Mouse (Mus musculus) midbrain, embryonic 16.5 days (tissue): Measurements from ENCODE around the gene Magohb. TPM values are rescaled to one million over a fixed set of nuclear protein-coding genes. Genes with fewer than 3 reads are reported as not detected.
"Not testable (repeated sequence)": the region's sequence is repeated elsewhere in the genome, so short reads cannot be mapped to it uniquely, and the experiment has no call there.

Experiments
- ATAC-seq: fragments of 200-750 bp; cut with Nextera tagmentation; 2 replicates; pipeline ENCODE4 v1.8.0; 2017; ENCODE audit warnings: moderate TSS enrichment
- H3K27ac ChIP-seq: fragments of 300-500 bp; sonication (generic); 2 replicates; pipeline ENCODE4 v1.5.1; 2014; ENCODE audit warnings: mild to moderate bottlenecking, low read length, mixed read lengths
- H3K27me3 ChIP-seq: fragments of 300-500 bp; sonication (generic); 2 replicates; pipeline ENCODE4 v1.6.1; 2014; ENCODE audit warnings: low read depth, low read length, mixed read lengths; ENCODE audit not compliant: control insufficient read depth, insufficient read depth
- H3K36me3 ChIP-seq: fragments of 300-500 bp; sonication (generic); 2 replicates; pipeline ENCODE4 v1.6.1; 2014; ENCODE audit warnings: mild to moderate bottlenecking, low read length, moderate library complexity, mixed read lengths; ENCODE audit not compliant: control insufficient read depth, insufficient read depth
- H3K4me1 ChIP-seq: fragments of 300-500 bp; sonication (generic); 2 replicates; pipeline ENCODE4 v1.6.1; 2014; ENCODE audit warnings: mild to moderate bottlenecking, low read length, mixed read lengths; ENCODE audit not compliant: control insufficient read depth, insufficient read depth
- H3K4me2 ChIP-seq: fragments of 300-500 bp; sonication (generic); 2 replicates; pipeline ENCODE4 v1.6.1; 2014; ENCODE audit warnings: mild to moderate bottlenecking, low read length, mixed read lengths
- H3K4me3 ChIP-seq: fragments of 300-500 bp; sonication (generic); 2 replicates; pipeline ENCODE4 v1.5.1; 2014; ENCODE audit warnings: low read depth, mild to moderate bottlenecking, low read length, moderate library complexity, mixed read lengths
- H3K9ac ChIP-seq: fragments of 300-500 bp; sonication (generic); 2 replicates; pipeline ENCODE4 v1.6.1; 2014; ENCODE audit warnings: low read depth, low read length, mixed read lengths
- H3K9me3 ChIP-seq: fragments of 300-500 bp; sonication (generic); replicated peaks from 2 replicates; pipeline ENCODE4 v1.6.1; 2014; ENCODE audit warnings: mild to moderate bottlenecking, low read length, mixed read lengths; ENCODE audit not compliant: control insufficient read depth, poor library complexity, severe bottlenecking
- WGBS: fragments of 180-500 bp; shearing (Covaris S2); extraction: QIAGEN DNeasy Blood & Tissue Kit; methylation state at CpG from one replicate; pipeline ENCODE4 v1.1.7; 2014; 5-methylcytosine and 5-hydroxymethylcytosine counted together
- polyA plus RNA-seq: library from polyadenylated mRNA; unstranded; fragments of >200 nt; fragmentation: Nextera tagmentation; extraction: Ambion mirVana; gene quantifications from 2 replicates; pipeline ENCODE4 v1.2.1, GENCODE M21; 2015

Gene Magohb
- polyA plus RNA-seq, 1 experiment from 2014 or later = 34.7 TPM

DNA sequence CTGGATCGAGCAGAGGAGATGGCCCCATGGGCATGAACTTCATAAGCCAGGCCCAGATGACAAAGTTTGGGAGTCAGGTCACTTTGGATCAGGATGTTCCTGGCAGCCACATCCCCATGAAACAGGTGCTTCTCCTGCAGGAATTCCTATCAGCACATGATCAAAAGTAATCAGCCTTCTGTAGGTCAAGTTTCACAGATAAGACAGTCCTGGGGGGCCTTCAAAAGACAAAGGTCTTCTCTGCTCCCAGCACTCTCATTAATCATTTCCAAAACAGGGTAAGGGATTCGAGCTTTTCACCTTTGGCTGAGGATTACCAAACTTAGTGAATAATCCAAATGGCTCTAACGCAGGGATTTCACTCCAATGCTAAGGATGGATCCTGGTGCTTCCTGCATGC, 11.7 kb upstream of the Magohb start:
- 65% methylated on average over 3 of the region's 3 CpGs for WGBS
- ATAC-seq = no peak
- Histone ChIP-seq H3K9me3 (no peaks in the 10 kb centered on the region), H3K27ac (no peak overlapping the region), H3K4me3 (no peak overlapping the region), H3K4me2 (no peak overlapping the region), H3K4me1 (no peaks in the 10 kb centered on the region), H3K36me3 (no peaks in the 10 kb centered on the region), H3K27me3 (no peaks in the 10 kb centered on the region), H3K9ac (no peak overlapping the region)

DNA sequence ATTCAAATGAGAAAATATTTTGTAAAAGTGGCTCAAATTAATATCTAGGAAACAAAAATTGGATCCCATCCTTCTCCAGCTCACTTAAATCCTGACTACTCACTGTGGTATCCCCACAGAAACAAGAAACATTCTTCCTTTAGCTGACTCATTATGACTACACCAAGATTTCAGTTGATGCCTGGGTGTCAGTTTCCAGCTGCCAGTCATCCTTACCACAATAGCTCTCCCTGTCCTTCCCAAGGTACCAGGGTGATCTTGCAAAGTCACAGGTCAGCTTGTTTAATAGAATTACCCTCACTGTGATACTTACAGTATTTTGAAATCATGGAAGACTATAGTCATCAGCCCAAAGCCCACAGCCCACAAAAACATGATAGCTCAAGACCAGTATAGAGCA, 5.5 kb upstream of the Magohb start:
- H3K27me3 ChIP-seq = no peaks in the 10 kb centered on the region
- no peak overlapping the region for H3K4me3 ChIP-seq
- ATAC-seq = no peak
- no peaks in the 10 kb centered on the region for H3K4me1 ChIP-seq
- no peak overlapping the region for H3K27ac ChIP-seq
- no peak overlapping the region for H3K4me2 ChIP-seq
- H3K9me3 ChIP-seq = no peaks in the 10 kb centered on the region
- no peaks in the 10 kb centered on the region for H3K36me3 ChIP-seq
- H3K9ac ChIP-seq = no peak overlapping the region

DNA sequence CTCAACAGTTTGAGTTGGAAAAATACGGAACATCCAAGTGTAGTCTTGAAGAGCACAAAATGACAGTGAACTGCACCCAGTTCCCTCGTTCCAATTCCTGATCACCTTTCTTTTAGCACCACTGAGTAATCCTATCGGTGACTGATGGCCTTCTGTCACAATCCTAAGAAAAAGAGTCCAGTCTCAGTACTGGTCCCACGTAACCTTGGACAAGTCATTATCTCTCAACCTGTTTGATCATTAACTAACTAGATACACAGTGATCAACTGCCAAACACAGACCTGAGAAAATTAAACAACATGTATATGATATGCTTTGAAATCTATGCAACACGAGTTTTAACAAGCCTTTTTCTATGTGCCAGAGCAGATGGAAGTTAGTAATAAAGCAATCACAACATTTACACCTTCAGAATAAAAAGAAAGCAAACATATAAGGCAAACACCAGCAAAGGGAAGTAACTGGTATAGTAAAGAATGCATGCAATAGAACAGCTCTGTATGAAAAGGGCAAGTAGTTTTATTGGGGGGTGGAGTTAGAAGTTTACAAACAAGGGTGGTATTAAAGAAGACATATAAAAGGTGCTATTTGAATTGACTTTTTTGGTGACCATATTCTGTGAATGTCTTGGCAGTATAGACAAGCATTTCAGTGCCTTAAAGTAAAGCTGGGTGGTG, 1.5 kb upstream of the Magohb start:
- no peaks in the 10 kb centered on the region for H3K27me3 ChIP-seq
- no peak overlapping the region for H3K4me3 ChIP-seq
- H3K4me1 ChIP-seq = peaks cover 12% of the 10 kb centered on the region
- no peak overlapping the region for H3K4me2 ChIP-seq
- H3K9me3 ChIP-seq = no peaks in the 10 kb centered on the region
- no peak overlapping the region for H3K9ac ChIP-seq
- no peaks in the 10 kb centered on the region for H3K36me3 ChIP-seq
- ATAC-seq = no peak
- no peak overlapping the region for H3K27ac ChIP-seq
- WGBS = 87% methylated on average over 5 of the region's 5 CpGs

DNA sequence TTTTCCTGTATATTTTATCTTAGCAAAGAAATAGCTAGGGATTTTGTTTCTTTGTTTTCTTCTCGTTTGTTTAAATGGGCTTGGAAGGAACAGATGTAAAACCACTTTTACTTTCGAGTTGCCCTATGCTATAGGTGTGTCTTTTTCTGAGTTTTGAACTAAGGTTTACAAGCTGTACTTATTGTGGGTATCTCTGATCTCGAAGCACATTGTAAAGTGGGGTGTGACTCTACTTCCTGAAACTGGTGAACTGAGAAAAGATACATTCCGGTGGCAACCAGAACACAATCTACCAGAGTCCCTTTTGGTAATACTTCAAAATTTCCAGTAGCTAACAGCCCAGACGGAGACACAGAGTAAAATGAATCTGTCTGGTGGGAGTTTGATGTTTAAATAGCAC, 872 bp upstream of the Magohb start:
- WGBS = 96% methylated on average over 5 of the region's 5 CpGs
- Histone ChIP-seq H3K9me3 (no peaks in the 10 kb centered on the region), H3K4me1 (peaks cover 12% of the 10 kb centered on the region), H3K27ac (no peak overlapping the region), H3K36me3 (no peaks in the 10 kb centered on the region), H3K27me3 (no peaks in the 10 kb centered on the region), H3K4me3 (no peak overlapping the region; the same call in 1 of the 2 replicates), H3K4me2 (no peak overlapping the region; the same call in 1 of the 2 replicates), H3K9ac (no peak overlapping the region)
- 0 out of 2 replicates have a peak, but pooled peaks have one; percentile 9 for ATAC-seq

DNA sequence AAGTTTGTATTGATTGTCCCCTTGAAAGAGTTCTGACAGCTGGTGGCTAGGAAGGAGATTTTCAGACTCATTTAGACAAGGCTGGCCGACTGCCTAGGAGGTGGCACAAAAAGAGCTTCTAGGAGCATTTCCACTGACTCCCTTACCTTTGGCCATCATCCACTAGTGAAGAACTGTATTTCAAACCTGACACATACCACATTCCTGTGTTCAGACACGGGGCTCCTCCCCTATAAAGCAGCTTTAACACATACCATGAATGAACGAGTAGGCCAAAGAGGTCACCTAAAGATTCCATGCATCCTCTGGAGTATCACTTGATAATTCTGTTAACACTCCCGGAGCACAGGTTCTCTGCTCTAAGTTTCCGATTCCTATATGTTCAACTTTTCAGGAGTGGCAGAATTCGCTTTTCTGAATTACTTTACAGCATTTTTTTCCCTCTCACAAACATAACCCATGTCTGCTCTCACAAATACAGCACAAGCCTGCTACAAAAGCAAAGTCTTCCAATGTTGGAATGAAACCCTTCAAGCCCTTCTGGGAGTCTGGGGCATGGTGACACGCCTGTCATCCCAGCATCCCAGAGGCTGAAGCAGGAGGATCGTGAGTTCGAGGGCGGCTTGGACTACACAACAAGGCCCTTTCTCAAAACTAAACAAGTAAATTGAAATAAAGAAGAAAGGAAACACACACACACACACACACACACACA, 611 bp downstream of the Magohb start:
- Histone ChIP-seq H3K27ac (peak overlapping the region; percentile 73; the same call in 1 of the 2 replicates), H3K4me3 (peak overlapping the region; percentile 65), H3K4me1 (peaks cover 12% of the 10 kb centered on the region), H3K9ac (peak overlapping the region; percentile 59), H3K36me3 (no peaks in the 10 kb centered on the region), H3K27me3 (no peaks in the 10 kb centered on the region), H3K9me3 (no peaks in the 10 kb centered on the region), H3K4me2 (peak overlapping the region; percentile 72)
- WGBS = 25% methylated on average over 10 of the region's 10 CpGs
- peak; percentile 65 for ATAC-seq

DNA sequence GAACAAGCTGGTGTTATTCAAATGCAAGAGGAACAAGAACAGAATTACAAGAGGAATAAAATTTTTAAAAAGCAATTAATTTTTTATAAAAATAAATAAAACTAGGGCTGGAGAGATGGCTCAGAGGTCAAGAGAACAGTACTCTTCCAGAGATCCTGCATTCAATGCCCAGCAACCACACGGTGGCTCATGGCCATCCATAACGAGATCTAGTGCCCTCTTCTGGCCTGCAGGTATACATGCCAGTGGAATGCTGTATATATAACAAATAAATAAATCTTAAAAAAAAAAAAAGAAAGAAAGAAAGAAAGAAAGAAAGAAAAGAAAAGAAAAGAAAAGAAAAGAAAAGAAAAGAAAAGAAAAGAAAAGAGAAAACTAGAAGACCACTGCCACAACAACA, 2.6 kb downstream of the Magohb start:
- H3K27ac ChIP-seq = no peak overlapping the region
- H3K4me1 ChIP-seq = peaks cover 12% of the 10 kb centered on the region
- 20% methylated on average over 2 of the region's 2 CpGs for WGBS
- no peaks in the 10 kb centered on the region for H3K27me3 ChIP-seq
- no peak overlapping the region for H3K4me3 ChIP-seq
- ATAC-seq = no peak
- no peaks in the 10 kb centered on the region for H3K9me3 ChIP-seq
- H3K9ac ChIP-seq = no peak overlapping the region
- no peaks in the 10 kb centered on the region for H3K36me3 ChIP-seq
- no peak overlapping the region for H3K4me2 ChIP-seq

DNA sequence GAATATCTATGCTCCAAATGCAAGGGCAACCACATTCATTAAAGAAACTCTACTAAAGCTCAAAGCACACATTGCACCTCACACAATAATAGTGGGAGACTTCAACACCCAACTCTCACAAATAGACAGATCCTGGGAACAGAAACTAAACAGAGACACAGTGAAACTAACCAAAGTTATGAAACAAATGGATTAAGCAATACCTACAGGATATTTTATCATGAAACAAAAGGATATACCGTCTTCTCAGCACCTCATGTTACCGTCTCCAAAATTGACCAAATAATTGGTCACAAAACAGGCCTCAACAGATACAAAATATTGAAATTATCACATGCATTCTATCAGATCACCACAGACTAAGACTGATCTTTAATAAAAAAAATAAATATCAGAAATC, 14.9 kb downstream of the Magohb start:
- not testable (repeated sequence) for H3K4me1 ChIP-seq, H3K4me3 ChIP-seq, H3K27me3 ChIP-seq, H3K9ac ChIP-seq, H3K4me2 ChIP-seq, H3K36me3 ChIP-seq, H3K9me3 ChIP-seq, H3K27ac ChIP-seq, ATAC-seq
- WGBS = 95% methylated on average over 2 of the region's 2 CpGs

DNA sequence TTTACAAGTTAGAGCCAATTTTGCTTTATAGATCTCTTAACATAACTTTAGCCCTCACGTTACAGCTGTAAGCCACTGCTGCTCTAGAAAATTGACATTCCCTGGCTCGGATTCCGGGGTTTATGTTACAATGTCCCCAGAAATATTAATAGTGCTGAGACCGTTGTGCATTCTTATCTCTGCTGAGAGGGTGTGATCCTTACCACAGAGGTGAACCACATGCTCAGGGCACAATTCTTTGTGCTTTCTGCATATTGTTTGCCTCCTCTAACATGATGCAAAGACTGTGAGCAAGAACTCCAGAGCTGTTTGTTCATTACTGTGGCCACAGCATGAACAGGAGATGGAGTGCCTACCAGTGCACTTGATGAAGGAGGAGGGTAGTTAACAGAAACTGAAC, 16.4 kb downstream of the Magohb start:
- no peak overlapping the region for H3K9ac ChIP-seq

DNA sequence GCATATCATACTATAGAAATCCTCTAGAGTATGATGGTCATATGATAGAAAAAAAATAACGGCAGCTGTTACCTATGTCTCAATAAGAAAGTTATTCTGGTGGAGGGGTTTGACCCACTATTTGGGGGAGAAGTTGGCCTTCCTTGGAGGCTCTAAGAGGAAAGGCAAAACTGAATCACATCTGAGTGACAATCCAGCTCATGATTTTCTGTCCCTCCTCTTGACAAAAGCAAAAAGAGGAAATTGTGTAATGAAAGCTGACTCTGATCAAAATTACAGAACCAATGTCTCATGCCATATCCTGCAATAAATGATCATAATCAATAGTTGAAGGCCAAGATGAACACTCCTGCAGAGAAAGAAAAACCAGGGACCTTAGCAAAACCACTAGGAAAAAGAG, 20.7 kb downstream of the Magohb start:
- peaks cover 9% of the 10 kb centered on the region for H3K36me3 ChIP-seq
- ATAC-seq = no peak
- no peaks in the 10 kb centered on the region for H3K27me3 ChIP-seq
- H3K27ac ChIP-seq = no peak overlapping the region
- no peak overlapping the region for H3K4me2 ChIP-seq
- no peak overlapping the region for H3K9ac ChIP-seq
- no peaks in the 10 kb centered on the region for H3K4me1 ChIP-seq
- no peaks in the 10 kb centered on the region for H3K9me3 ChIP-seq
- WGBS = 84% methylated on average over 1 of the region's 1 CpGs
- H3K4me3 ChIP-seq = no peak overlapping the region

More for the DNA sequence above, 16.4 kb downstream of the Magohb start:
- Histone ChIP-seq H3K36me3 (peaks cover 9% of the 10 kb centered on the region), H3K4me2 (no peak overlapping the region), H3K4me3 (no peak overlapping the region), H3K4me1 (no peaks in the 10 kb centered on the region), H3K27ac (no peak overlapping the region), H3K27me3 (no peaks in the 10 kb centered on the region), H3K9me3 (no peaks in the 10 kb centered on the region)
- WGBS = 95% methylated on average over 4 of the region's 4 CpGs
- no peak for ATAC-seq
